Mouse (Mus musculus) embryonic facial prominence, embryonic 11.5 days (tissue): ENCODE measurements around the gene Kcnj11. TPM values are rescaled to one million over a fixed set of nuclear protein-coding genes. Genes with fewer than 3 reads are reported as not detected.

Experiments used
- ATAC-seq: fragments of 200-750 bp; cut with Nextera tagmentation; replicated peaks from 2 replicates; pipeline ENCODE4 v1.8.0; 2017; ENCODE audit warnings: low read depth; ENCODE audit not compliant: insufficient number of reproducible peaks, low FRiP score, low TSS enrichment
- DNase-seq: peaks from one replicate; pipeline ENCODE4 v3.0.0-alpha.2; 2015; ENCODE audit warnings: low spot score
- H3K27ac ChIP-seq: fragments of 300-500 bp; sonication (generic); replicated peaks from 2 replicates; pipeline ENCODE4 v1.5.1; 2014; ENCODE audit warnings: mild to moderate bottlenecking, low read depth, low read length, control low read depth
- H3K27me3 ChIP-seq: fragments of 300-500 bp; sonication (generic); 2 replicates; pipeline ENCODE4 v1.6.1; 2014; ENCODE audit warnings: mild to moderate bottlenecking, low read length, moderate library complexity, mixed read lengths; ENCODE audit not compliant: control insufficient read depth, insufficient read depth
- H3K36me3 ChIP-seq: fragments of 300-500 bp; sonication (generic); replicated peaks from 2 replicates; pipeline ENCODE4 v1.6.1; 2014; ENCODE audit warnings: low read depth, mild to moderate bottlenecking, low read length, moderate library complexity, mixed read lengths; ENCODE audit not compliant: control insufficient read depth, insufficient read depth
- H3K4me1 ChIP-seq: fragments of 300-500 bp; sonication (generic); 2 replicates; pipeline ENCODE4 v1.6.1; 2014; ENCODE audit warnings: low read length, mixed read lengths; ENCODE audit not compliant: control insufficient read depth, insufficient read depth
- H3K4me2 ChIP-seq: fragments of 300-500 bp; sonication (generic); 2 replicates; pipeline ENCODE4 v1.6.1; 2014; ENCODE audit warnings: low read depth, mild to moderate bottlenecking, control low read depth, low read length, moderate library complexity
- H3K4me3 ChIP-seq: fragments of 300-500 bp; sonication (generic); 2 replicates; pipeline ENCODE4 v1.5.1; 2014; ENCODE audit warnings: low read depth, low read length, control low read depth
- H3K9ac ChIP-seq: fragments of 300-500 bp; sonication (generic); replicated peaks from 2 replicates; pipeline ENCODE4 v1.6.1; 2014; ENCODE audit warnings: mild to moderate bottlenecking, control low read depth, low read length
- H3K9me3 ChIP-seq: fragments of 300-500 bp; sonication (generic); replicated peaks from 2 replicates; pipeline ENCODE4 v1.6.1; 2016; ENCODE audit warnings: mild to moderate bottlenecking, low read length, inconsistent platforms, mixed read lengths; ENCODE audit not compliant: control insufficient read depth
- WGBS: fragments of 180-500 bp; shearing (Covaris S2); extraction: QIAGEN DNeasy Blood & Tissue Kit; methylation state at CpG from one replicate; pipeline ENCODE4 v1.1.7; 2014; 5-methylcytosine and 5-hydroxymethylcytosine counted together
- polyA plus RNA-seq: library from polyadenylated mRNA; unstranded; fragments of >200 nt; fragmentation: Nextera tagmentation; extraction: Ambion mirVana; gene quantifications from 2 replicates; pipeline ENCODE4 v1.2.1, GENCODE M21; 2014

The Kcnj11 gene
- polyA plus RNA-seq, 1 experiment from 2014 or later, result 0.32 TPM

DNA sequence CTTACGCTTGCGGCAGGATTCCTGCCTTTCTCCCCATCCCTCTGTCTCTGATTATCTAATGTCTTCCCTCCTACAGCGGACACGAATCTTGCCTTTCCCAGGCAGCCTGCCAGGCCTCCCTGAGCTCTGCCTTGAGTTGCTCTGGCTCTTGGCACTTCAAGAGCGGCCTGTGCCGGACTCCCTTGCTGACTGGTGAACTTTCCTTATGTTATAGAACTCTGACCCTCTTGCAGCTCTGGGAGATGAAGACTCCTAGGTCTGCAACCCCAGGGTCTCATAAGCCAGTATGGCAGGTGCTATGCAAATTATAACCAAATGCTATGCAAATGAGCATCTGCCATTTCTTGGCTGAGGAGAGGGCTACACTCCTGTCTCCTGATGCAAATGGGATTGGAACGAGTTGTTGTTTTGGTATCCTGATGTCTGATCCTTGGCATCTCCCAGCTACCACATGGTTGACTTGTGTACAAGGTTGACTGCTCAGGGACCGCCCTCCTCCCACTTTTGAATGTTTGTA lies 2.6 kb upstream of the Kcnj11 start:
- WGBS, result 84% methylated on average over 8 of the region's 8 CpGs

DNA sequence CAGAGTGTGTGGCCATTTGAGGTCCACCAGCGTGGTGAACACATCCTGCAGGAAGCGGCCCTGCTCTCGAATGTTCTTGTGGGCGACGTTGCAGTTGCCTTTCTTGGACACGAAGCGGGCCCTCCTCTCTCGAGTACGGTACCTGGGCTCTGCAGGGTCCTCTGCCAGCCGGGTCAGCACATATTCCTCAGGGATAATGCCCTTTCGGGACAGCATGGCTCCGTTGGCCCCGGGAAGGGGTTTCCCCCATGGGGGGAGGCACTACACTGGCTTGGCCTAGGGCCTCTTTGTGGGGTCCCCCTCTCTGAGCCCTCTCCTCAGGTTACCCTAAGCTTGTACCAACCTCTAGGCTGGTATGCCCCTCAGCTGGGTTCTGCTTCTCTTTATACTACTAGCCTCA lies 882 bp downstream of the Kcnj11 start:
- ATAC-seq, result peak; percentile 39; the same call in 1 of the 2 replicates
- Histone ChIP-seq H3K4me2 (no peak overlapping the region), H3K4me3 (no peak overlapping the region), H3K4me1 (no peaks in the 10 kb centered on the region; the same call in 1 of the 2 replicates), H3K9ac (no peak overlapping the region), H3K9me3 (no peaks in the 10 kb centered on the region), H3K36me3 (no peaks in the 10 kb centered on the region), H3K27ac (no peak overlapping the region), H3K27me3 (peaks cover 9% of the 10 kb centered on the region)
- 83% methylated on average over 13 of the region's 13 CpGs for WGBS
- no peak for DNase-seq

More for the DNA sequence above, 2.6 kb upstream of the Kcnj11 start:
- Histone ChIP-seq H3K27me3 (peaks cover 9% of the 10 kb centered on the region; the same call in 1 of the 2 replicates), H3K4me1 (no peaks in the 10 kb centered on the region; the same call in 1 of the 2 replicates), H3K4me2 (no peak overlapping the region), H3K9me3 (no peaks in the 10 kb centered on the region), H3K36me3 (no peaks in the 10 kb centered on the region), H3K4me3 (no peak overlapping the region), H3K27ac (no peak overlapping the region), H3K9ac (no peak overlapping the region)
- ATAC-seq (no peak), DNase-seq (no peak)

DNA sequence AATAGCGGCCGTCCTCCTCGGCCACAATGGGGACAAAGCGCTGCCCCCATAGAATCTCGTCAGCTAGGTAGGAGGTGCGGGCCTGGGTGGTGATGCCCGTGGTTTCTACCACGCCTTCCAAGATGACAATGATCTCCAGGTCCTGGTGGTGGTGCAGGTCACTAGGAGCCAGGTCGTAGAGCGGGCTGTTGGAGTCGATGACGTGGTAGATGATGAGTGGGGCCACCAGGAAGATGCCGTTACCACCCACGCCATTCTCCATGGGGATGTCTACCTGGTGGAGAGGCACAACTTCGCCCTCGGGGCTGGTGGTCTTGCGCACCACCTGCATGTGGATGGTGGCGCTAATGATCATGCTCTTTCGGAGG lies 1.7 kb downstream of the Kcnj11 start:
- H3K9ac ChIP-seq, result no peak overlapping the region
- no peaks in the 10 kb centered on the region for H3K36me3 ChIP-seq
- peaks cover 9% of the 10 kb centered on the region for H3K27me3 ChIP-seq
- no peak for DNase-seq
- H3K4me1 ChIP-seq, result no peaks in the 10 kb centered on the region; the same call in 1 of the 2 replicates
- no peak for ATAC-seq
- no peak overlapping the region for H3K4me2 ChIP-seq
- no peak overlapping the region for H3K27ac ChIP-seq
- 91% methylated on average over 19 of the region's 19 CpGs for WGBS
- H3K9me3 ChIP-seq, result no peaks in the 10 kb centered on the region
- no peak overlapping the region for H3K4me3 ChIP-seq

DNA sequence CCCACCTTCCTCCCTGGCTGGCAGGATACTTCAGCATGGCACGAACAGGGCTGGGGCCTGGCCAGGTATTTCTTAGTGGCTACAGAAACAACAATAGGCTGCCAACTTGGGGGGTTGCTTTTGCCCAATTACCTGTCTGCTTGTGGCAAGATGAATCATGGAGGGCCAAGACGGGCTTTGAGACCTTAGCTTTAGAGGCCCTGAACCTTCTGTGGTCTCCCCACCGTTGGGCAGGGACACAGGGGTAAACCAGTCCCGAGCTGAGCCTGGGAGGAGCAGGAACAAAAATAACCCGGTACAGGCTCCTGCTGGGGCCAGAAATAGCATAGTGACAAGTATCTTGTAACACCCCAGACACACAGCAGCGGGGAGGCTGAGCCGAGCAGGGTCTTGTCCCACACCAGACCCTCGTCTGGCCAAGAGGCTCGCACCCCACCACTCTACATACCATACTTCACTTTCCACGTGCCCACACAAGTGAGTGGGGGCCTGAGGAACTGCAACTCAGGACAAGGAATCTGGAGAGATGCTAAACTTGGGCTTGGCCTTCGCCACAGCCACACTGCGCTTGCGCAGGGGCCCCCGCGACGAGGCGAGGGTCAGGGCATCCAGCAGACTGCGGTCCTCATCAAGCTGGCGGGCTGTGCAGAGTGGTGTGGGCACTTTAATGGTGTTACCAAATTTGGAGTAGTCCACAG lies 2.2 kb downstream of the Kcnj11 start:
- H3K4me2 ChIP-seq, result no peak overlapping the region
- ATAC-seq (no peak), DNase-seq (no peak)
- WGBS, result 83% methylated on average over 19 of the region's 19 CpGs
- H3K27me3 ChIP-seq, result peaks cover 9% of the 10 kb centered on the region
- no peak overlapping the region for H3K9ac ChIP-seq
- no peaks in the 10 kb centered on the region for H3K36me3 ChIP-seq
- no peak overlapping the region for H3K27ac ChIP-seq
- H3K4me3 ChIP-seq, result no peak overlapping the region
- H3K4me1 ChIP-seq, result no peaks in the 10 kb centered on the region; the same call in 1 of the 2 replicates
- no peaks in the 10 kb centered on the region for H3K9me3 ChIP-seq

DNA sequence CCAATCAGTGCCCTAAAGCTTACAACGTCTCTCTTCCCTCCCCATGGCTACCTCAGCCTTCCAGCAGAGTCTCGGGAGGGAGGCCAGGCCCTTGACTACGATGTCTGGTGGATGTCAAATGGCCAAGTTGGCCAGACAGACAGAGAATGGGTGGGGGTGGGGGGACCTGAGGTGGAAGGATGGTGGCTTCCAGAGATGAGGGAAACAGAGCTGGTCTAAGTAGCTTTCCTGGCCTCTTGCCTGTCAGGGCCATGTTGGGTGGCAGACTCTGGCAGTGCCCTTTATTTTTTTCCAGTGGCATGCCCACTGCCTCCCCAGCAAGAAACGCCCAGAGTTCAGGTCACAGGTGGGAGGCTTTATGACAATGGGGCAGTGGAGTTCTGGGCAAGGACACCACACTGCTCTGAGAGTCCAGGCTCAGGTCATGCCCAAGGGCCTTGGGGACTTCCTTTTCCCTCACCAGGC lies 3.2 kb downstream of the Kcnj11 start:
- no peaks in the 10 kb centered on the region; the same call in 1 of the 2 replicates for H3K4me1 ChIP-seq
- H3K9me3 ChIP-seq, result no peaks in the 10 kb centered on the region
- H3K9ac ChIP-seq, result no peak overlapping the region
- WGBS, result 54% methylated on average over 4 of the region's 4 CpGs
- ATAC-seq, result no peak
- no peak overlapping the region for H3K4me3 ChIP-seq
- no peaks in the 10 kb centered on the region for H3K36me3 ChIP-seq
- no peak overlapping the region for H3K27ac ChIP-seq
- DNase-seq, result no peak
- H3K4me2 ChIP-seq, result no peak overlapping the region
- peaks cover 9% of the 10 kb centered on the region for H3K27me3 ChIP-seq

DNA sequence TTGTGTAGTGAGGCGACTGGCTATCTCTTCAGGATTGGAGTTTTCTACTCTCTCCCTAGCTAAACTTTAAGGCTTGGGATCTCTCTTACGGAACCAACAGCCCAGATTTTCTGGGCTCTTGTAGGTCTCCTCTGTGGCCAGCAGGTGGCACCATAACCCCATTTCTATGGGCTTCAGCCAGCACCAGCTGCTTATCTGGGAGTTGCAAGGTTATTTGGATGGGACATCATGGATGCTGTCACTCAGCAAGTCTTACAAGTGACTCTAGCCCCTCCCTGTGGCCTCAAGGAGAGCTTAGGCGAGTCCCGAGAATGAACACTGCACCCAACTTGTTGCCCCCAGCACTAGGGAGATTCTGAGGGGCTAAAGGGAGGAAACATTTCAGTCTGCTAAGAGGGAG lies 4.4 kb downstream of the Kcnj11 start:
- no peaks in the 10 kb centered on the region; the same call in 1 of the 2 replicates for H3K4me1 ChIP-seq
- peaks cover 9% of the 10 kb centered on the region for H3K27me3 ChIP-seq
- H3K9me3 ChIP-seq, result no peaks in the 10 kb centered on the region
- DNase-seq, result peak; percentile 81
- H3K9ac ChIP-seq, result no peak overlapping the region
- H3K4me3 ChIP-seq, result no peak overlapping the region
- no peak for ATAC-seq
- no peak overlapping the region for H3K27ac ChIP-seq
- 5% methylated on average over 4 of the region's 4 CpGs for WGBS
- H3K36me3 ChIP-seq, result no peaks in the 10 kb centered on the region
- no peak overlapping the region for H3K4me2 ChIP-seq

DNA sequence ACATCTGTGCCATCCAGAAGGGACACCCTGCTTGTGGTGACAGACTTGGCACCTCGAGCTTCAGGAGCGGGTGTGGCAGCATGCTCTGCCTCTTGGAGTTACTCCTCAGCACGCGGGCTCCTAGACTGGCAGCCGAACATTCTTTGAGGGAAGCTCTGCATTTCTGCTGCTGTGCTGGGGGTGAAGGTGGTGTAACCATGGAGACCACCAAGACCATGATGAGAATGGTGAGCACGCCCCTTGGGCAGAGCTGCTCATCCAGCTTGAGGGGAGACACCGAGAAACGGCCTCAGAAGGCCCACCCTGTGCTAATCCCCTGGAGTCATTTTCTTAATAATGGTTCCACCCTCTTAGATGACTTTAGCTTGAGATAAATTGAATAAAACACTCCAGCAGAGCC lies 7.8 kb downstream of the Kcnj11 start:
- Histone ChIP-seq H3K4me2 (no peak overlapping the region), H3K27ac (no peak overlapping the region), H3K27me3 (no peaks in the 10 kb centered on the region; the same call in 1 of the 2 replicates), H3K9me3 (no peaks in the 10 kb centered on the region), H3K36me3 (no peaks in the 10 kb centered on the region), H3K4me3 (no peak overlapping the region), H3K4me1 (no peaks in the 10 kb centered on the region), H3K9ac (no peak overlapping the region)
- DNase-seq (no peak), ATAC-seq (no peak)
- 37% methylated on average over 8 of the region's 8 CpGs for WGBS

DNA sequence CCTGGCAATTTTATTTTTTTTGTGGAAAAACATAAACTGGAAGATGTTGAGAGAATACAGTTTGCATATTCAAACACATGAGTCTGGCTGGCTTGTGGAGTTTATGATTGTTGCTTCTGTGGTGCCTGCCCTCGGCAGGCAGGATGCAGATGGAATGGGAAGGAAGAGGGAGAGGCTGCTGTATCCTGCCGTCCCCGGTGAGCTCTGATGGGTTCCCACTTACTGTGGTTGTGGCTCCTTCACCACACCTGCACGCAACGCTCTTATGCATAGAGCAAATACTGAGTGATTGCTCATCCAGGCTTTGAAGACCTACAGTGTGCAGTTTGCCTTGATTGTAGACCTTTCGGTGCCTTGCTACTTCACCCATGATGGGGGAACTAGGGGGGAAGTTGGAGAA lies 12.3 kb downstream of the Kcnj11 start:
- Histone ChIP-seq H3K36me3 (peaks cover 4% of the 10 kb centered on the region), H3K9me3 (no peaks in the 10 kb centered on the region), H3K27ac (no peak overlapping the region), H3K4me1 (no peaks in the 10 kb centered on the region), H3K4me3 (no peak overlapping the region), H3K27me3 (no peaks in the 10 kb centered on the region), H3K9ac (no peak overlapping the region), H3K4me2 (no peak overlapping the region)
- ATAC-seq (no peak), DNase-seq (no peak)
- WGBS, result 88% methylated on average over 6 of the region's 6 CpGs
